Mouse (Mus musculus): ENCODE data around the gene Sumo3. TPM values are rescaled to one million over a fixed set of nuclear protein-coding genes. Genes with fewer than 3 reads are reported as not detected.
A peak's percentile ranks its signal among the peaks of the same experiment; 100 is the strongest.

The Sumo3 gene
- 69.9 and 76.0 TPM in 2 replicates for polyA plus RNA-seq (2011; ENCODE audit: insufficient read depth, insufficient read length, low replicate concordance, missing spikeins)

DNA sequence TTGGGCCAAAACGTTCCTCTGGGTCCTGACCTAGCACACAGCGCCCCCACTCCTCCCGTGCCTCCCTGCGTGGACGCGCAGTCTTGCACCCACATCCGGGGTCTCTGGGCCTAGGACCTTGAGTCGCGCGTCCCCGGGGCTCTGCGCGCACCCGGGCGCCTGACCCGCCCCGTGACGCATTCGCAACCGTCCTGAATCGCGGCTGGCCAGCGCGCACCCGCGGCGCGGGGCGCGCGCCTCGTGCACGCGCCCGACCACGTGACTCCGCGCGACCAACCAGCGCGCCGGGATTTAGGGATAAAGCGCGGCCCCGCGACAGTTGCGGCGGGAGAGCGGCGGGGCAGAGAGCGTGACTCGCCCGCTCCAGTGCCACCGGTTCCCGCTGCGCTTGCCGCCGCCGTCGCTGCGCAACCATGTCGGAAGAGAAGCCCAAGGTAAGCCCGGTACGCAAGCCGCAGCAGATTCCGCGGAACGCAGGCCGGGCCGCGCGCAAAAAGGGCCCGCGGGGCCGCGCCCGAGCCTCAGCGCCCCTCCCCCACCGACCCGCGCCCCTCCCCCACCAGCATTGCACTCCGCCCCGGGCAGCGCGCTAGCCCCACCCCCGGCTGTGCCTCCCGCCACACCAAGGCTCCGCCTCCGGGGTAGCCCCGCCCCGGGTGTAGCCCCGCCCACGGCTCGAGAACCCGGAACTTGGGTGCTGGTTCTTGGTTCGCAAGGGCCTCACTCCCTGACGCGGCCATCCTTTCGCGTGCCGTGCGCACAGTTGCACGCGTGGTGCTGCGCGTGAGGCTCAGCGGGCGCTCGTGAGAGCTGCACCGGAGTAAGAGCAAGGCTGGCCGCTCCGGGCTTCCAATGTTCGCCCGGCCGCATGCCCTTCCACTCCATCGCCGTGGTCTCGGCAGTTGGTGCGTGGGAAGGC, at the start of gene Sumo3, which contains the start of gene Gm49325:
TSS of gene Sumo3 (plus strand) at position 190 of the 919 bp plus-strand sequence.
TSS of gene Gm49325 (plus strand) at position 290 of the 919 bp plus-strand sequence.
- peak; percentile 22; the same call in 1 of the 2 replicates for TF ChIP-seq CTCF (IDR thresholded peaks at IDR 0.05; ENCODE audit: control insufficient read depth, insufficient read depth, low read length)
- peak; percentile 96 for TF ChIP-seq POLR2A (IDR thresholded peaks at IDR 0.05; ENCODE audit: borderline replicate concordance, control insufficient read depth, low read depth, low read length)
- Histone ChIP-seq H3K4me1 (ENCODE audit: control insufficient read depth, insufficient read depth, low read length) (peaks cover 2% of the 10 kb centered on the region; the same call in 1 of the 2 replicates), H3K27ac (ENCODE audit: control insufficient read depth, insufficient read depth, low read depth, low read length, poor library complexity) (peak within 1 kb of the TSS; percentile 98), H3K4me3 (replicated peaks; ENCODE audit: control insufficient read depth, low read depth, low read length) (peak within 1 kb of the TSS; percentile 86)
- WGBS, result under 1% methylated on average over 117 of the region's 119 CpGs

GRCm38 (mm10) chr10:77556631-77557030, 49.3 kb upstream of the Sumo3 start:
- Histone ChIP-seq H3K27ac (ENCODE audit: control insufficient read depth, insufficient read depth, low read depth, low read length, poor library complexity) (no peak overlapping the region), H3K4me1 (ENCODE audit: control insufficient read depth, insufficient read depth, low read length) (peaks cover 4% of the 10 kb centered on the region; the same call in 1 of the 2 replicates), H3K4me3 (replicated peaks; ENCODE audit: control insufficient read depth, low read depth, low read length) (no peak overlapping the region)
- WGBS, result 79% methylated on average over 7 of the region's 7 CpGs
- TF ChIP-seq POLR2A (IDR thresholded peaks at IDR 0.05; ENCODE audit: borderline replicate concordance, control insufficient read depth, low read depth, low read length) (no peak), CTCF (IDR thresholded peaks at IDR 0.05; ENCODE audit: control insufficient read depth, insufficient read depth, low read length) (no peak)

DNA sequence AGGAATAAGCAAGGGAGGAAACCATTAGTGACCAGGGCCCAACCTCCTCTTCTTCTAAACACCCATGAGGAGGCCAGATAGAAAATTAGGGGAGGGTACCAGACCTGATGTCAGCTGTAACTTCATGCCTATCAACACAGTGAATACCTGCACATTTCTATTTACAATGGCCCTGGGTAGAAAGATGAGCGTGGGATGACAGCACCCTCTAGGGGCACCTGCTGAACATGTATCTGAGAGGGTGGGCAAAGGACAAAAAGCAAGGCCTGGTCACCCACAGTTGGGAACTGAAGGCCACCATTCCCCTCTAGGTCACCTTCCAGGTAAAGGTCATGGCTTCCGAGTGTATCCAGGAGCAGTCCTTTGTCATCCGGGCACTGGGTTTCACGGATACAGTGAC, 48.3 kb upstream of the Sumo3 start:
- 86% methylated on average over 4 of the region's 4 CpGs for WGBS
- no peak overlapping the region for H3K4me3 ChIP-seq (replicated peaks; ENCODE audit: control insufficient read depth, low read depth, low read length)
- H3K4me1 ChIP-seq (ENCODE audit: control insufficient read depth, insufficient read depth, low read length), result peaks cover 4% of the 10 kb centered on the region; the same call in 1 of the 2 replicates
- H3K27ac ChIP-seq (ENCODE audit: control insufficient read depth, insufficient read depth, low read depth, low read length, poor library complexity), result no peak overlapping the region
- TF ChIP-seq POLR2A (IDR thresholded peaks at IDR 0.05; ENCODE audit: borderline replicate concordance, control insufficient read depth, low read depth, low read length) (no peak), CTCF (IDR thresholded peaks at IDR 0.05; ENCODE audit: control insufficient read depth, insufficient read depth, low read length) (peak; percentile 45; the same call in 1 of the 2 replicates)

- WGBS, result 86% methylated on average over 11 of the region's 11 CpGs
- no peak overlapping the region for H3K4me3 ChIP-seq (replicated peaks; ENCODE audit: control insufficient read depth, low read depth, low read length)
- TF ChIP-seq POLR2A (IDR thresholded peaks at IDR 0.05; ENCODE audit: borderline replicate concordance, control insufficient read depth, low read depth, low read length), result no peak
- TF ChIP-seq CTCF (IDR thresholded peaks at IDR 0.05; ENCODE audit: control insufficient read depth, insufficient read depth, low read length), result no peak
- peaks cover 1% of the 10 kb centered on the region; the same call in 1 of the 2 replicates for H3K4me1 ChIP-seq (ENCODE audit: control insufficient read depth, insufficient read depth, low read length)
- H3K27ac ChIP-seq (ENCODE audit: control insufficient read depth, insufficient read depth, low read depth, low read length, poor library complexity), result no peak overlapping the region
These were observed 45.8 kb upstream of the Sumo3 start for GRCm38 (mm10) chr10:77560090-77560489.

DNA sequence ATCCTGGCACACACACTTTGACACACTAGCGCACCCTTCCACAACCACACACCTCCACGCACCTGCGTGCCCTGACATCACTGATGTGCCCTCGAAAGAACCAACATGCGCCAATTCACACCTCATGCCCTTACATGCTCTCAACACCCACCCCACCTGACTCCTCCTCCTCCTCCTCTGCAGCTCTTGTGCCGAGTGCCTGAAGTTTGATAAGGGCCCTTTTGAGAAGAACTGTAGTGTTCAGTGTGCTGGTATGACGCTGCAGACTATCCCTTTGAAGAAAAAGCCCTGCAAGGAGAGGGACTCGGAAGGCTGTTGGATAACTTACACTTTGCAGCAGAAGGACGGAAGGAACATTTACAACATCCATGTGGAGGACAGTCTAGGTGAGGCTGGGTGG, 45.1 kb upstream of the Sumo3 start:
- no peak for TF ChIP-seq POLR2A (IDR thresholded peaks at IDR 0.05; ENCODE audit: borderline replicate concordance, control insufficient read depth, low read depth, low read length)
- no peak for TF ChIP-seq CTCF (IDR thresholded peaks at IDR 0.05; ENCODE audit: control insufficient read depth, insufficient read depth, low read length)
- H3K27ac ChIP-seq (ENCODE audit: control insufficient read depth, insufficient read depth, low read depth, low read length, poor library complexity), result no peak overlapping the region
- 86% methylated on average over 9 of the region's 9 CpGs for WGBS
- no peak overlapping the region for H3K4me3 ChIP-seq (replicated peaks; ENCODE audit: control insufficient read depth, low read depth, low read length)
- peaks cover 1% of the 10 kb centered on the region; the same call in 1 of the 2 replicates for H3K4me1 ChIP-seq (ENCODE audit: control insufficient read depth, insufficient read depth, low read length)

DNA sequence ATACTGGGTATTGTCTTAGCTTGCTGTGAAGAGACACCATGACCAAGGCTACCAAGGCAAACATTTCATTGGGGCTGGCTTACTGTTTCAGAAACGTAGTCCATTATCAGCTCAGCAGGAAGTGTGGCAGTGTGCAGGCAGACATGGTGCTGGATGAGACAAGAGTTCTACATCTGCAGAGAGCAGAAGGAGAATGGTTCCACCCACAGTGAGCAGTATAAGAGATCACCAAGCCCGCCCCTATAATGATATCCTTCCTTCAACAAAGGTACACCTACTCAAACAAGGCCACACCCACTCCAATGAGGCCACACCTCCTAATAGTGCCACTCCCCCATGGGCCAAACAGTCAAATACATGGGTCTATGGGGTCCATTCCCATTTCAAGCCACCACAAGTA, 44.4 kb upstream of the Sumo3 start:
- H3K27ac ChIP-seq (ENCODE audit: control insufficient read depth, insufficient read depth, low read depth, low read length, poor library complexity), result no peak overlapping the region
- no peak overlapping the region for H3K4me3 ChIP-seq (replicated peaks; ENCODE audit: control insufficient read depth, low read depth, low read length)
- 48% methylated on average over 2 of the region's 2 CpGs for WGBS
- H3K4me1 ChIP-seq (ENCODE audit: control insufficient read depth, insufficient read depth, low read length), result peaks cover 1% of the 10 kb centered on the region; the same call in 1 of the 2 replicates
- TF ChIP-seq POLR2A (IDR thresholded peaks at IDR 0.05; ENCODE audit: borderline replicate concordance, control insufficient read depth, low read depth, low read length) (no peak), CTCF (IDR thresholded peaks at IDR 0.05; ENCODE audit: control insufficient read depth, insufficient read depth, low read length) (no peak)

DNA sequence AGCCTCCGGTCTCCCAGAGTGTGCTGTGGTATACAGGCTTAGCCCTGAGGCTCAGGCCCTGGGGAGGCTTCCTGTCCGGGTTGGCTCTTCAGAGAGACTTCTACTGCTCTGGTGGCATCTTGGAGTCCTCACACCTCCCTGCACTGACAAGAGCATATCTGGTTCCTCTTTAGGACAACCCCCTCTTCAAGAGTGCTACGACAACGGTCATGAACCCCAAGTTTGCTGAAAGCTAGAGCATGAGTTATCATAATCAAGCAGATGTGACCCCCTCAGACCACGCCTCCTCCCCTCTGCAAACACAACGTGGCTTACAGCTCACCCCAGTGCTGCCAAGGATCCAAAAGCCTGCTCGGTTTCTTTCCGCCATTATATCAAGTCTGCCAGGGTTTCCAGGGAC, 40.9 kb upstream of the Sumo3 start:
- H3K4me3 ChIP-seq (replicated peaks; ENCODE audit: control insufficient read depth, low read depth, low read length), result no peak overlapping the region
- H3K4me1 ChIP-seq (ENCODE audit: control insufficient read depth, insufficient read depth, low read length), result peaks cover 1% of the 10 kb centered on the region; the same call in 1 of the 2 replicates
- WGBS, result 74% methylated on average over 8 of the region's 8 CpGs
- TF ChIP-seq CTCF (IDR thresholded peaks at IDR 0.05; ENCODE audit: control insufficient read depth, insufficient read depth, low read length) (no peak), POLR2A (IDR thresholded peaks at IDR 0.05; ENCODE audit: borderline replicate concordance, control insufficient read depth, low read depth, low read length) (no peak)
- H3K27ac ChIP-seq (ENCODE audit: control insufficient read depth, insufficient read depth, low read depth, low read length, poor library complexity), result no peak overlapping the region

- Histone ChIP-seq H3K27ac (ENCODE audit: control insufficient read depth, insufficient read depth, low read depth, low read length, poor library complexity) (no peak overlapping the region), H3K4me3 (replicated peaks; ENCODE audit: control insufficient read depth, low read depth, low read length) (no peak overlapping the region), H3K4me1 (ENCODE audit: control insufficient read depth, insufficient read depth, low read length) (no peaks in the 10 kb centered on the region; the same call in 1 of the 2 replicates)
- TF ChIP-seq CTCF (IDR thresholded peaks at IDR 0.05; ENCODE audit: control insufficient read depth, insufficient read depth, low read length), result peak; percentile 95
- no peak for TF ChIP-seq POLR2A (IDR thresholded peaks at IDR 0.05; ENCODE audit: borderline replicate concordance, control insufficient read depth, low read depth, low read length)
- 20% methylated on average over 8 of the region's 8 CpGs for WGBS
These were observed 39.2 kb upstream of the Sumo3 start for GRCm38 (mm10) chr10:77566651-77567050.

All from bone marrow, adult 2 months (tissue).